Mouse (Mus musculus) brain, embryonic 14.5 days (tissue): Measurements from ENCODE around the gene Pfdn2.

ENCODE experiments used
- CTCF ChIP-seq: fragments of 200-500 bp; IDR thresholded peaks from 2 replicates; pipeline ENCODE4 v1.5.1; 2012; ENCODE audit warnings: inconsistent platforms, mild to moderate bottlenecking, moderate library complexity, borderline replicate concordance; ENCODE audit not compliant: insufficient read depth, insufficient read length; ENCODE audit errors: extremely low read depth
- POLR2A ChIP-seq: fragments of 200-500 bp; IDR thresholded peaks from 2 replicates; pipeline ENCODE4 v1.6.1; 2012; ENCODE audit warnings: mild to moderate bottlenecking, inconsistent platforms, borderline replicate concordance; ENCODE audit not compliant: poor library complexity, insufficient read depth, insufficient read length, severe bottlenecking; ENCODE audit errors: extremely low read depth

DNA sequence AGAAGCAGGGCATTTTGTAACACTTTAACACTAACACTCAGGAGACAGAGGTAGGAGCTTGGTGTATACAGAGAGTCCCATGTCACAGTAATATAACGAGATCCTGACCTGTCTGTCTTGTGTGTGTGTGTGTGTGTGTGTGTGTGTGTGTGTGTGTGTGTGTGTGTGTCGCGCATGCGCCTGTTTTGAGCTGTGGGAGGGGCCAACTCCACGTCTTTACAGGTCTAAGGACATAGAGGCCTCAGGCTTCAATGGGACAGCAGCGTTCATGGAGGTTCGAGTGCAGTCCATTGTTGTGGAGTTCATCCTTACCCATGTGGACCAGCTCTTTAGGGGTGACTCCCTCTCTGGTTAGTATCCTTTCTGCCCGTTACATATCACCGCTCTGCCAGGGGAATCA, 57.5 kb downstream of the Pfdn2 start:
- TF ChIP-seq CTCF, result no peak
- no peak for TF ChIP-seq POLR2A
